Mouse (Mus musculus): ENCODE results near the gene Tnfrsf22.
"Not testable (repeated sequence)": the region's sequence is repeated elsewhere in the genome, so short reads cannot be mapped to it uniquely, and the experiment has no call there.

DNA sequence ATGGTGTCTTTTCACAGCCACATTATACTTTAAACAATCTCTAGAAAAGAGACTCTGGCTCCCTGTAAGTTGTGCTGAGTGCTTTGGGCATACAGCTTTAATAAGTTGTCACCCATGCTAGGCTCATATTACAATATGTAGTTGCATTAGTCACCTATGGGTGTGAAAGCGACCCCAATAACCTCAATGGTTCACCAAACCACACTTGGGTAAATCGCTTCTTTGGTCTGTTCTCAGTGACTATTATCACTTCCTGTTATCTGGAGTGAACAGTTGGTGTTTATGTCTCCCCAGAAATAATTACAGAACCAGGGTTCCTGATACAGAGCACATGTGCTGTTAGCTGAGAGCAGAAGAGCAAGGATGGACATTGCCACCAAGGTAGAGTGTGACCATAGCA, 5.5 kb downstream of the Tnfrsf22 start:
- not testable (repeated sequence) for TF ChIP-seq CTCF (IDR thresholded peaks at IDR 0.05; ENCODE audit: borderline replicate concordance, extremely low read depth, insufficient read depth, insufficient read length); POLR2A (IDR thresholded peaks at IDR 0.05; ENCODE audit: borderline replicate concordance, extremely low read depth, insufficient read depth, insufficient read length, poor library complexity, severe bottlenecking)
